Mouse (Mus musculus): ENCODE measurements at regions not wholly inside any gene's neighbourhood (a gene's known extent, or its start where the extent isn't known, plus 50 kb on each side); places are given as distances from the start of the nearest gene placed in this dataset.
"Not testable (repeated sequence)": the region's sequence is repeated elsewhere in the genome, so short reads cannot be mapped to it uniquely, and the experiment has no call there.

GRCm38 (mm10) chr8:24386462-24386861 lies 339.2 kb downstream of the Adam3 start:
- DNase-seq (ENCODE audit: low spot score) = peak; percentile 83

- peak; percentile 10 for DNase-seq (ENCODE audit: low spot score)
These were observed 341.7 kb downstream of the Adam3 start for GRCm38 (mm10) chr8:24383963-24384435.

DNA sequence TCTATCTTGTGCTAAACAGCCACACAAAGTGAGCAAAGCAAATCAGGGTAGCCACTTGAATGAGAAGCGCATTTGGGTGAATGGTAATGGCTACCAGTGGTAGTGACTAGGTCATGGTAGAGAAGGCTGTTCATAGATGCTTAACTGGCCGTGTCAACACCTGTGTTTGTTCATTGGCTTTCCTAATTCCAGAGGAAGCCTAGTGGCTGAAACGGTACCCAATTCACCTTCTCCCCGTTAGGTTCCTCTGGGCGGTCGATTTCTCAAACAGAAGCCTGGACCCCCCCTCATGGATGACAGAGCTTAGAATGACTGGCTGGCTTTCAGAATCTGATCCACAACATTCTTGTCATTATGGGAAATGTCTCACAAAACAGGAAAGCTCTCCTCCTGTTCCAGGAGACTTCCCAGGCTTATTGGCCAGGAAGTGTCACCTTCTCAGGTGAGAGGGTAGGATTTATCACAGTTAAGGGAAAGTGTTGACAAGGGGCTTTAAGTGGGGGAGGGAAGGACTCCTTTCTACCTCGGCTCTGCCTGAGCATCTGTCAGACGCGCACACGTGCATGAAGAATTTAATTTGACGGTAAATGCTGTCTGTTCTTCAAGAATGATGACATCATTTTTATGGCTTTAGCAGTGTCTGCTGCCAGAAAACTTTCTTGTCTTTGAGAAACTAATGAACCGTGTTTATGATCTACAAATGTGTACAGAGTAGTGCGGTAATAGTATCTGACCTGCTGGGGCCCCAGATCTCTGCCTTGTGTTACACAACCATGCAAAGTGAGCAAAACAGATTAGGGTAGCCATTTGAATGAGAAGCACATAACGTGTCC lies 342.3 kb downstream of the Adam3 start:
- DNase-seq (ENCODE audit: low spot score) = no peak

DNA sequence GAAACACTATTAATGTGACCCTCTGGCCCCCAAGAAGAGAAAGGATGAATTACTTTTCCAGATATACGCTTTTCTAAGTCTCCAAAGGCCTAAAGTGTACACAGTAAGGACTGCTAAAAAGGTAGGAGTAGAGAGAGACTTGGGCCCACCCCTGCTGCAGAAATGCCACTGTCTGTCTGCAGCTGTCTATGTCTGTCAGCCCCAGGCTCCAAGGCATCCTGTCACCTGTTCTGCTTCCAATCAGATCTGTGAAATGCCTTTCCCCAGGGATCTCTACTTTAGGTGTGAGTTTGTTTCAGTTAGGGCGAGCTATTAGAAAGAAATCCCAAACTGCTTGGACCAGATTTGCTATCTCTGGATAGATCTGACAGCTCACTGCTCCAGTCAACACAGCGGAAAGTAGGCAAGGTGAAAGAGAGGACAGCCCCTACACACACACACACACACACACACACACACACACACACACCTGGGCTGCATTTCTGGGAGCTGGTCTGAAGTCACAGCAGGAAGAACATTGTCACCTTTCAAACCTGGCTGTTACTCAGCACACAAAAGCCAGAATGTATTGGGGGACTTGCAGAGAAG lies 343.9 kb downstream of the Adam3 start:
- DNase-seq (ENCODE audit: low spot score) = no peak

GRCm38 (mm10) chr8:24378070-24378469 lies 347.6 kb downstream of the Adam3 start:
- DNase-seq (ENCODE audit: low spot score) = peak; percentile 16

GRCm38 (mm10) chr8:24376846-24377245 lies 348.8 kb downstream of the Adam3 start:
- DNase-seq (ENCODE audit: low spot score) = not testable (repeated sequence)

DNA sequence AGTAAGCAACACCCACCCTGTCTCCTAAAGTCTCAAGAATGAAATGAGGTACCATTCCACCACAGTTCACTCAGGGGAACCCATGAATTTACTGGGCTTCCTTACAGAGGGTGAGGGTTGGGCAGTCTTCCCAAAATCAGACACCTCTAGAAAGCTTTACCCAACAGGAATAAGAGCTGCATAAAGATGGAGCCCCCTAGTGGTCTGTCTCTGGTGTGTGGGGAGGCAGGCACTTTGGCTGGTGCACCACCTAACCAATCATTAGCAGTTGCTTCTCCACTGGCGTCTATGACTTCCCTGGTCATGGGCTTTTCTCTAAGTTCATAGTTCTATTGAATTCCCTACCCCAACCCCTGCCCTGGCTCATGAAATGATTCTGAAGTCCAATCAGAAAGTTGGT lies 351.1 kb downstream of the Adam3 start:
- DNase-seq (ENCODE audit: low spot score) = no peak

GRCm38 (mm10) chr8:24372068-24372467 lies 353.6 kb downstream of the Adam3 start:
- DNase-seq (ENCODE audit: low spot score) = no peak

DNA sequence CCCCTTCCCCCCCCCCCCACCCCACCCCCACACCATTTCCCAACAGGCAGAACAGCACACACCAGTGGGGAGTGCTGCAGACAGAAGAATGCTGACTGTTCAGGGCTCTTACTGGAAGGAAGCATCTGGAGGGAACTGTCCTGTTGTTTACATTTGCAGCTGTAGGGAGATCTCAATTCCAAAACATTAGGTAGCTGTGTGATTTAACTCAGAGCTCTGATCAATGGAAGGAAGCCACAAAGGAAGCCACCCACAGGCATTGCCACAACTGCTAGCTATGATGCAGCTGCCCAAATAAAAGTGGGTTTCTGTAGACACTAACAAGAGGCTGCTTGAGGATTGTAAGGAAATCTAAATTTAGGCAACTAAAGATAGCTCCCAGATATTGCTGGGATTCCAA lies 359.7 kb downstream of the Adam3 start:
- no peak for DNase-seq (ENCODE audit: low spot score)

GRCm38 (mm10) chr8:24364685-24365084 lies 361.0 kb downstream of the Adam3 start:
- DNase-seq (ENCODE audit: low spot score) = no peak

- DNase-seq (ENCODE audit: low spot score) = no peak
These were observed 366.5 kb downstream of the Adam3 start for GRCm38 (mm10) chr8:24359022-24359600.

DNA sequence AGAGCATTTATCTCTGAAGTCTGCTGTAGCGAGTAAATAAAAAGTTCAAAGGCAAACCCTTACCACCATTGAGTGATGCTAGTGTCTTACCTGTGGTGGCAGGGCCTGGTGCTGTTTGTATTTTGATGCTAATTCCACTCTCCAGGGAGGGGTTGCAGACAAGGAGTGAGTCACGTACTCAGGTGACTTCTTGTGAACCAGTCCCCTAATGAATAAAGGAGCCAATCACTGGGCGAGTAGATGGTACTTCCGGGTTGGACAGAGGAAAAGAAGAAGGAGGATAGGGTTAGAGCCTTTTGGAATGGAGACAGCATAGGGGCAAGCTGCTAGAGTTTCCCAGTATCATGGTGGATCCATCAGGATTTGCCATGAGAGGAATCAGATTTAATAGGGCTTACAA lies 370.5 kb downstream of the Adam3 start:
- DNase-seq (ENCODE audit: low spot score) = no peak

DNA sequence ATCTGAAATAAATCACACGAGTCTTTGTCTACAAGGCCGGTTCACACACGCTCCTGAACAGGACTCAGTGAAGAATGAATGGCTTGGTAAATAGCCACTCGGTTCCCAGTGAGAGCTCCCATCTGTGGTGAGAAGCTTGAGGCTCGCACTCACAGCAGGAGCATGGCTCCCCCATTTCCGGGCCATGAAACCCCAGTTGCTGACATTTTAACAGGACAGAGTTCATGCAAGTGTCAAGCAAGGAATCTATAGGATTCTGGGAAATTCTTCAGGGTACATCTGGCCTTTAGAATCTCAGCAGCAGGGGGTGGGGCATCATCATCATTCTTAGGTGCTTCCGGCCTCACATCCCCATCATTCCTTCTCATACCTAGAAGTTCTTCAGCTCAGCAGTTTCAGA lies 371.8 kb downstream of the Adam3 start:
- no peak for DNase-seq (ENCODE audit: low spot score)

DNA sequence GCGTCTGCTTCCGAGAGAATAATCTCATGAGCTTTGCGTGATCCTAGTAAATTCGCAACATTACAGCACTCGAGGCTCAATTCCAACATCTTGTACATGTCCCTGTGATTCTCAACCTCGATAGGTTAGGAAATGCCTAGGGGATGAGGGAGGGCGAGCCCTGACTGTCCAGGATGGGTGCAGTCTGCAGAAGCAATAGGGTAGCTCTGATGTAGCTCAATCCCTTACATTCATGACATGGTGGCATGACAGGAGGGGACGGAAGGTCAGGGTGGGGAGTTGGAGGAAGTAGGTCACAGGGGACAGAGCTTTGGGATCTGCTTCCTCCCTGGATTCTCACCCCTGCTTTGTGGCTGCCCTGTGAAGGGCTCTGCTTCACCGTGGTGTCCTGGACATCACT lies 373.3 kb downstream of the Adam3 start:
- DNase-seq (ENCODE audit: low spot score) = no peak

DNA sequence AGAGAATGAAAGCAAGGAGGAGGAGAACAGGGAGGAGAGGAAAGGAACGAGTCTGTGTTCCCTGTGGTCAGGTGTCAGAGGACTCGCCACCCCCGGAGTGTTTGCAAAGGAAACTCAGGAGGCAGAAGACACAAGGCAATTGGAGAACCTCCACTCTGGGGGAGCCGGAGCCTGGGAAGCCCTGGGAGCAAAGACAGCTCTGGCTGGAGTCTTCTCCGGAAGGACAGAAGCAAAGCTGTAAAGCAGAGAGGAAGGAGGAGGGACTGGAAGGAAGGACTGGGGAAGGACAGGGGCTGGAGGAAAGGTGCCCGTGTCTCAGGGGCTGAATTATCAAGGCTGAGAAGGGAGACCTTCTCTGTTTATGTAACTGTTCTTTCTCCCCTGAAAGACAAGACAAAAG lies 373.9 kb downstream of the Adam3 start:
- no peak for DNase-seq (ENCODE audit: low spot score)

DNA sequence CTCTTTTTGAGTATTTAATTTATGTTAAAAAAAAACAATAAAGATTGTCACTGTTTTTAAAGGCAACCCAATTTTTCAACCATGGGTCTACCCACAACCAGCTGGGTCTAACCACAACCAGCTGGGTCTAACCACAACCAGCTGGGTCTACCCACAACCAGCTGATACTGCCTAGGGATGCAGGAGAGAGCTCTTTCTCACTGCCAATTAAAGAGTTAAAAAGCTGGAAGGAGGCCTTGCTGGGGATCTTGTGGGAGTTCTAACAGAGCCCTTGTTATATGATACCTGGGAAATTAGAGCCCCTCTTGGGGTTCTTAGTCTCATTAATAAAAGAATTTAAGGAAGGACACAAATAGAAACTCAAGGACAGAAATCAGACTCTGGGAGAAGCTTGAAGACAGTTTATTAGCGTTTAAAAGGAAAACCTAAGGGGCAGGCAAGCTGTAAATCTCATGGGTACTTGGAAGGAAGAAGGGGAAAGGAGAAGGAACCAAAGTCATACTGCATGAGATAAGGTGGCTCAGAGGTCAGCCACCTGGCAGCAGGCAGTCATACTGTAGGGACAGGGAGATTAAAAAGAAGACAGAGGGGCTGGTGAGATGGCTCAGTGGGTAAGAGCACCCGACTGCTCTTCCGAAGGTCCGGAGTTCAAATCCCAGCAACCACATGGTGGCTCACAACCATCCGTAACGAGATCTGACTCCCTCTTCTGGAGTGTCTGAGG lies 379.1 kb downstream of the Adam3 start:
- no peak for DNase-seq (ENCODE audit: low spot score)

- DNase-seq (ENCODE audit: low spot score) = no peak
These were observed 387.0 kb downstream of the Adam3 start for GRCm38 (mm10) chr8:24338694-24339093.

GRCm38 (mm10) chr8:24337635-24338034 lies 388.0 kb downstream of the Adam3 start:
- DNase-seq (ENCODE audit: low spot score) = peak; percentile 67

- DNase-seq (ENCODE audit: low spot score) = no peak
These were observed 389.9 kb downstream of the Adam3 start for GRCm38 (mm10) chr8:24335709-24336108.

DNA sequence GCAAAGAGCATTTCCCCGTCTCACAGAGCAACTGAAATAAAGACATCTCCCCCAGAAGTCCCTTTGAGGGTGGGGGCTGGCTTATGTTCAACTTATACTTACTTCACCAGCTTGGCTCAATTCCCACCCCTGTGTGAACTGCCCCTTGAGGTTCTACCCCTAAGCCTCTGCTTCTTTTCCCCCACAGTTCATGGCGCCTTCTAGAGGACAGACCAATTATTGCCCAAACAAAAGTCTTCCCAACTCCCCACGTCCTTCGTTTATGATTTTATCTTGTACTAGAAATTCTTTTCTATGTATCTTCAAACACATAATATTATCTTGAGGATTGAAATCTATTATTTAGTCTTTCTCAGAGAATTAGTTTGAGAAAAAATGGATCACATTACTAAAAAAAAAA lies 391.9 kb downstream of the Adam3 start:
- DNase-seq (ENCODE audit: low spot score) = no peak

DNA sequence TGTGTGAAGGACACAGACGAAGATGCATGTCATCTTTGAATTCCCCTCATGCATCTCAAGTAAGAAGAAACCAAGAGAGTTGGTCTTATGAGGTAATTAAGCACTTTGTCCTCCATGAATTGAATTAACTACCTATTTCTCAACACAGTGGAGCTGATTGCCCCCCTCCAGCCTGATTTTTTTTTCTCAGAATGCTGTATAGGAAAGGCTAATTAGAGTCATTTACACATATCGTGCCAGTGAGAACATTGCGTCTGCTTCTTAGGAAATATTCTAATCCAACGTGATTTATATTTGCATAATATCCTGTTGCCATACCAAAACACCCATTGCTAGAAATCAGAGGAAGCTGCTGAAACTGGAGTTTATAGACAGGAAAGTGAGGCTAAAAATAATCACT lies 414.8 kb downstream of the Adam3 start:
- no peak for DNase-seq (ENCODE audit: low spot score)

- DNase-seq (ENCODE audit: low spot score) = no peak
These were observed 431.1 kb downstream of the Adam3 start for GRCm38 (mm10) chr8:24294565-24294964.

- no peak for DNase-seq (ENCODE audit: low spot score)
These were observed 437.8 kb downstream of the Adam3 start for GRCm38 (mm10) chr8:24287861-24288260.

All from retina, embryonic 14.5 days (tissue).